Mouse (Mus musculus): Measurements from ENCODE around the gene Elovl5. TPM values are rescaled to one million over a fixed set of nuclear protein-coding genes. Genes with fewer than 3 reads are reported as not detected.

The Elovl5 gene
- total RNA-seq, 2 experiments from 2014 or later: 75.5 to 79.5 TPM

GRCm38 (mm10) chr9:77948214-77948613 lies 31.1 kb downstream of the Elovl5 start:
- no peak for DNase-seq (ENCODE audit: low spot score in 2 of 2)
- intact Hi-C loops (cut with DNase I): no loop called here

GRCm38 (mm10) chr9:77949753-77950268 lies 32.6 kb downstream of the Elovl5 start:
- intact Hi-C loops (cut with DNase I): no loop called here
- DNase-seq (ENCODE audit: low spot score in 2 of 2): no peak

GRCm38 (mm10) chr9:77950841-77951475 lies 33.8 kb downstream of the Elovl5 start:
- intact Hi-C loops (cut with DNase I): no loop called here
- no peak for DNase-seq (ENCODE audit: low spot score in 2 of 2)

- DNase-seq (ENCODE audit: low spot score in 2 of 2): no peak
- intact Hi-C loops (cut with DNase I): no loop called here
Measured at GRCm38 (mm10) chr9:77951971-77952370, 34.8 kb downstream of the Elovl5 start.

GRCm38 (mm10) chr9:77953053-77953452 lies 35.9 kb downstream of the Elovl5 start:
- intact Hi-C loops (cut with DNase I): no loop called here
- no peak for DNase-seq (ENCODE audit: low spot score in 2 of 2)

GRCm38 (mm10) chr9:77954496-77954895 lies 37.3 kb downstream of the Elovl5 start:
- intact Hi-C loops (cut with DNase I): no loop called here
- no peak for DNase-seq (ENCODE audit: low spot score in 2 of 2)

- intact Hi-C loops (cut with DNase I): no loop called here
- DNase-seq (ENCODE audit: low spot score in 2 of 2): no peak
Measured at GRCm38 (mm10) chr9:77954981-77955380, 37.8 kb downstream of the Elovl5 start.

- intact Hi-C loops (cut with DNase I): no loop called here
- DNase-seq (ENCODE audit: low spot score in 2 of 2): no peak
Measured at GRCm38 (mm10) chr9:77955511-77955910, 38.3 kb downstream of the Elovl5 start.

- DNase-seq (ENCODE audit: low spot score in 2 of 2): no peak
- intact Hi-C loops (cut with DNase I): no loop called here
Measured at GRCm38 (mm10) chr9:77955964-77956363, 38.8 kb downstream of the Elovl5 start.

GRCm38 (mm10) chr9:77958327-77958726 lies 41.2 kb downstream of the Elovl5 start:
- intact Hi-C loops (cut with DNase I): no loop called here

GRCm38 (mm10) chr9:77959759-77960158 lies 42.6 kb downstream of the Elovl5 start:
- intact Hi-C loops (cut with DNase I): loop anchor here (5.0 kb wide), 1 partner anchor 32 kb away; no protein-coding TSS in a partner anchor
- DNase-seq (ENCODE audit: low spot score in 2 of 2): no peak

More at GRCm38 (mm10) chr9:77958327-77958726, 41.2 kb downstream of the Elovl5 start:
- DNase-seq (ENCODE audit: low spot score in 2 of 2): no peak

- intact Hi-C loops (cut with DNase I): loop anchor here (5.0 kb wide), 1 partner anchor 34 kb away; no protein-coding TSS in a partner anchor
- DNase-seq (ENCODE audit: low spot score in 2 of 2): no peak
Measured at GRCm38 (mm10) chr9:77961350-77961749, 44.2 kb downstream of the Elovl5 start.

GRCm38 (mm10) chr9:77964084-77964483 lies 46.9 kb downstream of the Elovl5 start:
- DNase-seq (ENCODE audit: low spot score in 2 of 2): no peak
- intact Hi-C loops (cut with DNase I): loop anchor here (5.0 kb wide), 1 partner anchor 37 kb away; no protein-coding TSS in a partner anchor

- intact Hi-C loops (cut with DNase I): no loop called here
- no peak for DNase-seq (ENCODE audit: low spot score in 2 of 2)
Measured at GRCm38 (mm10) chr9:77965287-77965686, 48.1 kb downstream of the Elovl5 start.

GRCm38 (mm10) chr9:77965768-77966552 lies 48.8 kb downstream of the Elovl5 start:
- no peak for DNase-seq (ENCODE audit: low spot score in 2 of 2)
- intact Hi-C loops (cut with DNase I): no loop called here

- DNase-seq (ENCODE audit: low spot score in 2 of 2): no peak
- intact Hi-C loops (cut with DNase I): no loop called here
Measured at GRCm38 (mm10) chr9:77966861-77967260, 49.7 kb downstream of the Elovl5 start.

- peak; percentile 58 to 85 for DNase-seq (ENCODE audit: low spot score in 2 of 2)
- intact Hi-C loops (cut with DNase I): no loop called here
Measured at GRCm38 (mm10) chr9:77967584-77968163, 50.5 kb downstream of the Elovl5 start.

- no peak for DNase-seq (ENCODE audit: low spot score in 2 of 2)
- intact Hi-C loops (cut with DNase I): no loop called here
Measured at GRCm38 (mm10) chr9:77969192-77969953, 52.2 kb downstream of the Elovl5 start.

GRCm38 (mm10) chr9:77979000-77979399 lies 61.8 kb downstream of the Elovl5 start:
- no peak for DNase-seq (ENCODE audit: low spot score in 2 of 2)
- intact Hi-C loops (cut with DNase I): no loop called here
